Mouse (Mus musculus) heart, embryonic 10.5 days (tissue): Measurements from ENCODE around the gene Abcg2. TPM values are rescaled to one million over a fixed set of nuclear protein-coding genes. Genes with fewer than 3 reads are reported as not detected.

Experiments used
- DNase-seq: peaks from one replicate; pipeline ENCODE4 v3.0.0-alpha.2; 2017; ENCODE audit warnings: low spot score
- H3K27ac ChIP-seq: fragments of 300-500 bp; sonication (generic); 2 replicates; pipeline ENCODE4 v1.5.1; 2016; ENCODE audit warnings: mild to moderate bottlenecking
- H3K27me3 ChIP-seq: fragments of 300-500 bp; sonication (generic); 2 replicates; pipeline ENCODE4 v1.6.1; 2016; ENCODE audit warnings: mild to moderate bottlenecking; ENCODE audit not compliant: poor library complexity, insufficient read depth, severe bottlenecking
- H3K36me3 ChIP-seq: fragments of 300-500 bp; sonication (generic); 2 replicates; pipeline ENCODE4 v1.6.1; 2016; ENCODE audit warnings: mild to moderate bottlenecking, moderate library complexity
- H3K4me1 ChIP-seq: fragments of 300-500 bp; sonication (generic); 2 replicates; pipeline ENCODE4 v1.6.1; 2016; ENCODE audit warnings: mild to moderate bottlenecking
- H3K4me3 ChIP-seq: fragments of 300-500 bp; sonication (generic); 2 replicates; pipeline ENCODE4 v1.5.1; 2016; ENCODE audit warnings: mild to moderate bottlenecking, moderate library complexity
- H3K9me3 ChIP-seq: fragments of 300-500 bp; sonication (generic); 2 replicates; pipeline ENCODE4 v1.6.1; 2016; ENCODE audit warnings: mild to moderate bottlenecking, moderate library complexity
- WGBS: fragments of 180-500 bp; shearing (Covaris S2); methylation state at CpG from one replicate; pipeline ENCODE4 v1.1.7; 2016; 5-methylcytosine and 5-hydroxymethylcytosine counted together
- polyA plus RNA-seq: library from polyadenylated mRNA; unstranded; fragments of >200 nt; fragmentation: Nextera tagmentation; extraction: Ambion mirVana; gene quantifications from 2 replicates; pipeline ENCODE4 v1.2.1, GENCODE M21; 2016

Gene Abcg2
- polyA plus RNA-seq, 1 experiment from 2014 or later: 90.6 TPM

- peak overlapping the region; percentile 81; the same call in 1 of the 2 replicates for H3K4me3 ChIP-seq
- peaks cover 18% of the 10 kb centered on the region; the same call in 1 of the 2 replicates for H3K4me1 ChIP-seq
- H3K27me3 ChIP-seq: no peaks in the 10 kb centered on the region
- peak; percentile 86 for DNase-seq
- H3K9me3 ChIP-seq: no peaks in the 10 kb centered on the region
- H3K36me3 ChIP-seq: no peaks in the 10 kb centered on the region
- 51% methylated on average over 2 of the region's 2 CpGs for WGBS
- H3K27ac ChIP-seq: no peak overlapping the region
Measured at GRCm38 (mm10) chr6:58642191-58642590, 57.9 kb downstream of the Abcg2 start.

DNA sequence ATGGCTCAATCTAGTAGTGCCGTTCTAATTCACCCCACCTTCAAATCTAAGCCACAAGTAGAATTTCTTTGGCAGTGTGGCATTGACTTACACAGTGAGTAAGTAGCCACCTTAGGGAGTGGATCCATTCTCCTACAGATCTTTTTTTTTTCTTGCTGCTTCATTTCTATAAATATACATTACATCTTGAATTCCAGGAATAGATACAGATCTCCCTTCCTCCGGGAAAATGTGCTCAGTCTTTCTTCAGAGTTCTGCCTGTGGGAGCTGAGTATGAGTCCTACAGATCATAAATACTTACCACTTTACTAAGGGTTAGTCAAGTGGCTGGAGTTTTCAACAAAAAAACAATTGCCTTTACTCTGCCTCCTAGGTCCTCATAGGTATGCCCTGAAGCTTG lies 60.3 kb downstream of the Abcg2 start:
- Histone ChIP-seq H3K9me3 (no peaks in the 10 kb centered on the region), H3K4me1 (peaks cover 22% of the 10 kb centered on the region; the same call in 1 of the 2 replicates), H3K4me3 (no peak overlapping the region), H3K36me3 (no peaks in the 10 kb centered on the region), H3K27me3 (no peaks in the 10 kb centered on the region), H3K27ac (no peak overlapping the region)
- DNase-seq: no peak
- 55% methylated on average over 2 of the region's 2 CpGs for WGBS

- Histone ChIP-seq H3K4me3 (no peak overlapping the region), H3K27ac (no peak overlapping the region), H3K27me3 (no peaks in the 10 kb centered on the region), H3K4me1 (peaks cover 7% of the 10 kb centered on the region; the same call in 1 of the 2 replicates), H3K9me3 (no peaks in the 10 kb centered on the region), H3K36me3 (no peaks in the 10 kb centered on the region)
- DNase-seq: no peak
- 31% methylated on average over 3 of the region's 3 CpGs for WGBS
Measured at GRCm38 (mm10) chr6:58648100-58648749, 63.9 kb downstream of the Abcg2 start.

GRCm38 (mm10) chr6:58650136-58650535 lies 65.8 kb downstream of the Abcg2 start:
- no peak for DNase-seq
- WGBS: 94% methylated on average over 3 of the region's 3 CpGs
- Histone ChIP-seq H3K4me3 (no peak overlapping the region), H3K27me3 (no peaks in the 10 kb centered on the region), H3K4me1 (peaks cover 7% of the 10 kb centered on the region; the same call in 1 of the 2 replicates), H3K9me3 (no peaks in the 10 kb centered on the region), H3K27ac (no peak overlapping the region), H3K36me3 (no peaks in the 10 kb centered on the region)

- no peak overlapping the region for H3K27ac ChIP-seq
- H3K4me3 ChIP-seq: no peak overlapping the region
- no peaks in the 10 kb centered on the region for H3K9me3 ChIP-seq
- peaks cover 7% of the 10 kb centered on the region; the same call in 1 of the 2 replicates for H3K4me1 ChIP-seq
- 48% methylated on average over 1 of the region's 1 CpGs for WGBS
- H3K36me3 ChIP-seq: no peaks in the 10 kb centered on the region
- DNase-seq: no peak
- no peaks in the 10 kb centered on the region for H3K27me3 ChIP-seq
Measured at GRCm38 (mm10) chr6:58651038-58651437, 66.7 kb downstream of the Abcg2 start.

- Histone ChIP-seq H3K4me1 (no peaks in the 10 kb centered on the region), H3K27ac (no peak overlapping the region), H3K27me3 (no peaks in the 10 kb centered on the region), H3K4me3 (no peak overlapping the region), H3K36me3 (peaks cover 8% of the 10 kb centered on the region; the same call in 1 of the 2 replicates), H3K9me3 (no peaks in the 10 kb centered on the region)
- 92% methylated on average over 3 of the region's 3 CpGs for WGBS
- DNase-seq: no peak
Measured at GRCm38 (mm10) chr6:58660951-58661575, 76.7 kb downstream of the Abcg2 start.

- H3K9me3 ChIP-seq: no peaks in the 10 kb centered on the region
- 88% methylated on average over 1 of the region's 1 CpGs for WGBS
- no peak overlapping the region for H3K27ac ChIP-seq
- H3K27me3 ChIP-seq: no peaks in the 10 kb centered on the region
- peaks cover 28% of the 10 kb centered on the region for H3K36me3 ChIP-seq
- no peak for DNase-seq
- no peaks in the 10 kb centered on the region for H3K4me1 ChIP-seq
- H3K4me3 ChIP-seq: no peak overlapping the region
Measured at GRCm38 (mm10) chr6:58677802-58678201, 93.5 kb downstream of the Abcg2 start.

DNA sequence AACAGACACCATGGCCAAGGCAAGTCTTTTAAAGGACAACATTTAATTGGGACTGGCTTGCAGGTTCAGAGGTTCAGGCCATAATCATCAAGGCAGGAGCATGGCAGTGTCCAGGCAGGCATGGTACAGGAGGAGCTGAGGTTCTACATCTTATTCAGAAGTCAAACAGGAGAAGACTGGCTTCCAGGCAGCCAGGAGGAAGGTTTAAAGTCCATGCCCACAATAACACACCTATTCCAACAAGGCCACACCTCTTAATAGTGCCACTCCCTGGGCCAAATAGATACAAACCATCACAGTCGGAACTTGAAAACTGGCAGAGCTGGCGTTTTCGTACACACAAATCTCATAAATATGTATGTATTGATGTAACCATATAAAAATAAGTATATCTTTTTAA lies 94.2 kb downstream of the Abcg2 start:
- 95% methylated on average over 3 of the region's 3 CpGs for WGBS
- Histone ChIP-seq H3K9me3 (no peaks in the 10 kb centered on the region), H3K36me3 (peaks cover 28% of the 10 kb centered on the region), H3K4me3 (no peak overlapping the region), H3K4me1 (no peaks in the 10 kb centered on the region), H3K27ac (no peak overlapping the region), H3K27me3 (no peaks in the 10 kb centered on the region)
- no peak for DNase-seq

- H3K4me1 ChIP-seq: no peaks in the 10 kb centered on the region
- H3K27ac ChIP-seq: no peak overlapping the region
- H3K4me3 ChIP-seq: no peak overlapping the region
- WGBS: 72% methylated on average over 2 of the region's 2 CpGs
- no peaks in the 10 kb centered on the region for H3K27me3 ChIP-seq
- DNase-seq: no peak
- H3K9me3 ChIP-seq: no peaks in the 10 kb centered on the region
- peaks cover 17% of the 10 kb centered on the region for H3K36me3 ChIP-seq
Measured at GRCm38 (mm10) chr6:58691584-58691983, 107.3 kb downstream of the Abcg2 start.

DNA sequence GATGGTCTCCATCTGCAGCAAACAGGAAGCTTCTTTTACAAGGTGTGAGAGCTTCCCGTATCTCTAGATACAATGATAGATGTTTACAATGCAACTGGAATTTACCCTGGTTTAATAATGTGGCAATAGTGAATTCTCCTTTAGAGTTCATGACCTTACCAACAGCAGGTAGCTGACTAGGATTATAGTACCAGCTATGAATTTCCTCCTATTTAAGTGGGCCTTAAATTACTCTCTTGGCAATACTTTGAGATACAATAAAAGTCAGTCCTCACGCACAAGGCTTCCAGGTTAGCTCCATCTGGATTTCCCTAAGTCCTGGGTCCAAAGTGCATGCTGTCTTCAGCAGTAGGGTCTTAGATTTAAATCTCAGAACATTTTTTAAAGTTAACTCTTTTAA lies 109.9 kb downstream of the Abcg2 start:
- Histone ChIP-seq H3K27ac (no peak overlapping the region), H3K36me3 (peaks cover 18% of the 10 kb centered on the region; the same call in 1 of the 2 replicates), H3K4me3 (no peak overlapping the region), H3K27me3 (no peaks in the 10 kb centered on the region), H3K9me3 (no peaks in the 10 kb centered on the region), H3K4me1 (no peaks in the 10 kb centered on the region)
- no peak for DNase-seq
- 93% methylated on average over 2 of the region's 2 CpGs for WGBS

GRCm38 (mm10) chr6:58694765-58695164 lies 110.4 kb downstream of the Abcg2 start:
- no peak for DNase-seq
- H3K4me1 ChIP-seq: no peaks in the 10 kb centered on the region
- 88% methylated on average over 1 of the region's 1 CpGs for WGBS
- peaks cover 18% of the 10 kb centered on the region; the same call in 1 of the 2 replicates for H3K36me3 ChIP-seq
- H3K4me3 ChIP-seq: no peak overlapping the region
- H3K9me3 ChIP-seq: no peaks in the 10 kb centered on the region
- H3K27ac ChIP-seq: no peak overlapping the region
- no peaks in the 10 kb centered on the region for H3K27me3 ChIP-seq

DNA sequence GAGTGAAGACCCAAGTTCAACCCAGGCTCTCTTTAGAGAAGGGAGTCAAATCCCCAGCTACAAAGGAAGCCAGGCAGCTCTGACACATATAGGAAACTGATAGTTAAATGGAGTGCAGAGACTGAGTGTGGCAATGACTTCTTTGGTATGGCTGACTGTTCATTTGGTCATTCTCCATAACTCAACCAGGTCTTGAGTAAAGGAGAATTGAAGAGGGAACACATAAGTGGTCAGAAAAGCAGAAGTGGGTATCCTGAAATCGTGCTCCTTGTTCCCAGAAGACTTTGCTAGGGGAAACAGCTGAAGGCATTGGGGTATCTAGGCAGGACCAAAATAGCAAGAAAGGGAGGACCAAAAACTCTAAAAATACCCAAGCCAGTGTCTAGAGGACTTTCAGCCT lies 126.0 kb downstream of the Abcg2 start:
- H3K36me3 ChIP-seq: no peaks in the 10 kb centered on the region
- no peak overlapping the region for H3K27ac ChIP-seq
- no peaks in the 10 kb centered on the region for H3K4me1 ChIP-seq
- H3K9me3 ChIP-seq: no peaks in the 10 kb centered on the region
- H3K4me3 ChIP-seq: no peak overlapping the region
- 74% methylated on average over 1 of the region's 1 CpGs for WGBS
- no peaks in the 10 kb centered on the region for H3K27me3 ChIP-seq
- no peak for DNase-seq

DNA sequence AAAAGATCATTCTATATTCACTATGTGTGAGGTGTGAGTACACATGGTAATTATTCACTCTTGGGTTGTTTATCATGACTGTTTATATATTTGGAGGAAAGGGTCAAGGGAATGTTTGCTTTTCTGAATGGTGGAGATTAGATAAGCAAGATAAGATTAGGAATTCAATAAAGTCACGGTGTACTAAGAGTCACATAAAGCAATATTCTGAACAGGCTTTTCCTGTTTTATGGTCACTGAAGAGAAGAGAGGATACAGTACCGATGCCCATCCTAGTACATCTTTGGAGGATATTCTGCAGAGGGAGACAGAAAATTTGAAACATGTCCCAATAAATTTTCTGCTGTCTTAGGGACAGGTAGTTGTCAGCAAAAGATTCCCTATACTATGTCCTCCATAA lies 127.6 kb downstream of the Abcg2 start:
- Histone ChIP-seq H3K9me3 (no peaks in the 10 kb centered on the region), H3K27me3 (no peaks in the 10 kb centered on the region), H3K4me1 (no peaks in the 10 kb centered on the region), H3K36me3 (no peaks in the 10 kb centered on the region), H3K4me3 (no peak overlapping the region), H3K27ac (no peak overlapping the region)
- no peak for DNase-seq
- 59% methylated on average over 2 of the region's 2 CpGs for WGBS
